Mouse (Mus musculus) hindbrain, embryonic 14.5 days (tissue): ENCODE data around the gene Tmem120a. TPM values are rescaled to one million over a fixed set of nuclear protein-coding genes. Genes with fewer than 3 reads are reported as not detected.

ENCODE experiments used
- ATAC-seq: fragments of 200-750 bp; cut with Nextera tagmentation; 2 replicates; pipeline ENCODE4 v1.8.0; 2017; ENCODE audit warnings: moderate number of reproducible peaks, mild to moderate bottlenecking, moderate TSS enrichment, moderate library complexity; ENCODE audit not compliant: low FRiP score
- DNase-seq: peaks from one replicate; pipeline ENCODE4 v3.0.0-alpha.2; 2015; ENCODE audit warnings: low spot score
- H3K27ac ChIP-seq: fragments of 300-500 bp; sonication (generic); 2 replicates; pipeline ENCODE4 v1.5.1; 2014; ENCODE audit warnings: mild to moderate bottlenecking, moderate library complexity
- H3K27me3 ChIP-seq: fragments of 300-500 bp; sonication (generic); 2 replicates; pipeline ENCODE4 v1.6.1; 2014; ENCODE audit warnings: mild to moderate bottlenecking, low read length, mixed read lengths; ENCODE audit not compliant: control insufficient read depth, insufficient read depth
- H3K36me3 ChIP-seq: fragments of 300-500 bp; sonication (generic); replicated peaks from 2 replicates; pipeline ENCODE4 v1.6.1; 2014; ENCODE audit not compliant: control insufficient read depth, insufficient read depth
- H3K4me1 ChIP-seq: fragments of 300-500 bp; sonication (generic); replicated peaks from 2 replicates; pipeline ENCODE4 v1.6.1; 2014; ENCODE audit warnings: antibody characterized with exemption, low read length, mixed read lengths; ENCODE audit not compliant: control insufficient read depth, insufficient read depth
- H3K4me2 ChIP-seq: fragments of 300-500 bp; sonication (generic); replicated peaks from 2 replicates; pipeline ENCODE4 v1.6.1; 2014; ENCODE audit warnings: mild to moderate bottlenecking, moderate library complexity
- H3K4me3 ChIP-seq: fragments of 300-500 bp; sonication (generic); replicated peaks from 2 replicates; pipeline ENCODE4 v1.5.1; 2014; ENCODE audit warnings: mild to moderate bottlenecking, low read length
- H3K9ac ChIP-seq: fragments of 300-500 bp; sonication (generic); 2 replicates; pipeline ENCODE4 v1.6.1; 2014
- H3K9me3 ChIP-seq: fragments of 300-500 bp; sonication (generic); 2 replicates; pipeline ENCODE4 v1.6.1; 2016; ENCODE audit warnings: low read length; ENCODE audit not compliant: control insufficient read depth
- WGBS: fragments of 180-500 bp; shearing (Covaris S2); extraction: QIAGEN DNeasy Blood & Tissue Kit; methylation state at CpG from one replicate; pipeline ENCODE4 v1.1.7; 2014; 5-methylcytosine and 5-hydroxymethylcytosine counted together
- polyA plus RNA-seq: library from polyadenylated mRNA; unstranded; fragments of >200 nt; fragmentation: Nextera tagmentation; extraction: Ambion mirVana; gene quantifications from 2 replicates; pipeline ENCODE4 v1.2.1, GENCODE M21; 2014

Gene Tmem120a
- polyA plus RNA-seq, 1 experiment from 2014 or later: 89.0 TPM

DNA sequence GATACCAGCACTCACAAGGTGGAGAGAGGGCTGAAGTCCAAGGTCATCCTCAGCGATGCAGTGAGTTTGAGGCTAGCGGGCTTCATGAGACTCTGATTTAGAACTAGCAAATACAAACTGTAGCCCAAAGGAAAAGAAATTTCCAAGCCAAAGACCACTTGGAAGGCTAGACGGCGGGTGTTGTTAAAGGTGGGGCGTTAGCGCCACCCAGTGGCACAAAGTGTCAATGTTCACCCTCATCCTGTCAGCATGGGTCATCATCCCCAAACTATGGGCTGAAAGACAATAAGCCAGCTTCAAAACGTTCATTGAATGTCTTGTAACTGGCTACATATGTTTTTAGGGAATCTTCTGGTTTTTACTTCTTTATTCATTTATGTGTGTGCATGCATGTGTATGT, 19.3 kb upstream of the Tmem120a start:
- no peak for ATAC-seq

DNA sequence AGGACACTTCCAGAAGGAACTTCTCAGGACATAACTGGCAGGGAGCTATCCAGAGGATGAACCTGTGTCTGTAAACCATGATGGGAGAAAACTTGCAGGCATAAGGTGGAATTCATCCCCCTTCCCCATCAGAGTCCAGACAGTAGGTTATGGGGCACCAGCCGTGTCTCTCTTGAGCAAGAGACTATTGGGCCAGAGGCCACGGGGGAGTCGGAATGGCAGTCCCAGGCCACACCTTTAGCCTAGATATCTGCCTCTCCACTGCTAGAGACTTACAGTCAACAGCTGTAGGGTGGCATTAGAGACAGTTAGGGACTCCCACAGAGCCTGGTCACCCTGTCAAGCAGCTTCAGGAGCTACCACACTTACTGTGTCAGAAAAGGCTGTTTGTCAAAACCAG, 17.6 kb upstream of the Tmem120a start:
- no peak overlapping the region for H3K9ac ChIP-seq
- no peaks in the 10 kb centered on the region for H3K36me3 ChIP-seq
- no peak for ATAC-seq
- no peaks in the 10 kb centered on the region for H3K27me3 ChIP-seq
- 86% methylated on average over 3 of the region's 3 CpGs for WGBS
- H3K9me3 ChIP-seq: no peaks in the 10 kb centered on the region
- H3K4me1 ChIP-seq: no peaks in the 10 kb centered on the region
- no peak overlapping the region for H3K27ac ChIP-seq
- no peak overlapping the region for H3K4me2 ChIP-seq
- no peak overlapping the region for H3K4me3 ChIP-seq
- no peak for DNase-seq

More for the DNA sequence above, 19.3 kb upstream of the Tmem120a start:
- Histone ChIP-seq H3K4me1 (no peaks in the 10 kb centered on the region), H3K27ac (no peak overlapping the region), H3K4me3 (no peak overlapping the region), H3K4me2 (no peak overlapping the region), H3K36me3 (no peaks in the 10 kb centered on the region), H3K9ac (no peak overlapping the region), H3K9me3 (no peaks in the 10 kb centered on the region), H3K27me3 (no peaks in the 10 kb centered on the region)
- DNase-seq: peak; percentile 93
- WGBS: 3% methylated on average over 7 of the region's 7 CpGs

DNA sequence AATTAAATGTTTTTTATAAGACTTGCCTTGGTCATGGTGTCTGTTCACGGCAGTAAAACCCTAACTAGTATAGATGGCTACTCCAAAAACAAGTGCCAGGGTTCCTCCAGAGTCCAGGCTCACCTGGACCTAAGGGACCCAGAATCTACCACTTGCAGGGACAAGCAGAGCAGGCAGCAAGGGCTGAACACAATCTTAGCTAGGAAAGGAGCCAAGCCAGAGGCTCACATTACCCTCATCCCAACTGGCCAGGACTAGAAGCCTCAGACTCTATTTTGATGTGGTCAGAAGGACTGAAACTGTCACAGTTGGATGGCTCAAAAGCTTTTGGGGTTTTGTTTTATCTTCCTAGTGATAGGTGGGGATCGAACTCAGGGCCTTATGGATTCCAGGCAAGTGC, 7.3 kb upstream of the Tmem120a start:
- Histone ChIP-seq H3K36me3 (no peaks in the 10 kb centered on the region), H3K4me3 (no peak overlapping the region), H3K4me2 (no peak overlapping the region), H3K4me1 (no peaks in the 10 kb centered on the region), H3K27ac (no peak overlapping the region), H3K9me3 (0 out of 2 replicates have a peak, but pooled peaks cover 5% of the 10 kb centered on the region), H3K27me3 (no peaks in the 10 kb centered on the region), H3K9ac (no peak overlapping the region)
- DNase-seq: no peak
- ATAC-seq: no peak
- 85% methylated on average over 2 of the region's 2 CpGs for WGBS

DNA sequence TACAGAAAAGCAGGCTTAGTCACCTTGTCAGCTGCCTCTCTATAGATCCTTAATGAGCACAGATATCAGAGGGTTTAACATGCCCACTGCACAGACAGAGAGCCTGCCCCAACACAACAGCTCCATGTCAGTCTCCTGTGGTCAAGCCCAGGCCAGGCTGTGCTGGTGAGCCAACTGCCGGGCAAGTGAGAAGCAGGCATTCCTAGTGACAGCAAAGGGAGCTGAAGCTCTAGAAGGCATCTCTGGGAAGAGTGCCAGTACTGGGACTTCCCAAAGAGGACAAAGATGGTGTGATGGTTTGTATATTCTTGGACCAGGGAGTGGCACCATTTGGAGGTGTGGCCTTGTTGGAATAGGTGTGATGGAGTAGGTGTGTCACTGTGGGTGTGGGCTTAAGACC, 6.8 kb upstream of the Tmem120a start:
- no peaks in the 10 kb centered on the region for H3K4me1 ChIP-seq
- no peak for DNase-seq
- H3K36me3 ChIP-seq: no peaks in the 10 kb centered on the region
- H3K4me2 ChIP-seq: no peak overlapping the region
- 0 out of 2 replicates have a peak, but pooled peaks cover 5% of the 10 kb centered on the region for H3K9me3 ChIP-seq
- no peak for ATAC-seq
- H3K27me3 ChIP-seq: no peaks in the 10 kb centered on the region
- WGBS: 80% methylated on average over 1 of the region's 1 CpGs
- no peak overlapping the region for H3K9ac ChIP-seq
- no peak overlapping the region for H3K4me3 ChIP-seq
- H3K27ac ChIP-seq: no peak overlapping the region

DNA sequence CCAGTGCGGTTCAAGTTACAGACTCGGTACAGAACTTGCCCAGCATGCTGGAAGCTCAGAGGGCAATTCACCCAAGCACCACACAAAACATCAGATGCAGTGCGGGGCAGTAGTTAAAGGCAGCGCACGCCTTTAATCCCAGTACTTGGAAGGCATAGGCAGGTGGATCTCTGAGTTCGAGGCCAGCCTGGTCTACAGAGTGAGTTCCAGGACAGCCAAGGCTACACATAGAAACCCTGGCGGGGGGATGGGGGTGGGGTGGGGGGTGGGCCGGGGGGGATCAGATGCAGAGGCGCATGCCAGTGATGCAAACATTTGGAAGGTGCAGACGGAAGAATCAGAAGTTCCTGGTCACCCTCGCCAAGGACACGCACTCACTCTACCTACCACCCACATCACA, 494 bp upstream of the Tmem120a start:
- peaks cover 17% of the 10 kb centered on the region for H3K36me3 ChIP-seq
- H3K9me3 ChIP-seq: 0 out of 2 replicates have a peak, but pooled peaks cover 5% of the 10 kb centered on the region
- ATAC-seq (no peak), DNase-seq (no peak)
- H3K4me2 ChIP-seq: peak overlapping the region; percentile 88
- peak overlapping the region; percentile 90 for H3K9ac ChIP-seq
- H3K4me3 ChIP-seq: peak overlapping the region; percentile 92
- 0 out of 2 replicates have a peak overlapping the region, but pooled peaks have one; percentile 69 for H3K27ac ChIP-seq
- peaks cover 15% of the 10 kb centered on the region for H3K4me1 ChIP-seq
- 19% methylated on average over 12 of the region's 12 CpGs for WGBS
- H3K27me3 ChIP-seq: no peaks in the 10 kb centered on the region

DNA sequence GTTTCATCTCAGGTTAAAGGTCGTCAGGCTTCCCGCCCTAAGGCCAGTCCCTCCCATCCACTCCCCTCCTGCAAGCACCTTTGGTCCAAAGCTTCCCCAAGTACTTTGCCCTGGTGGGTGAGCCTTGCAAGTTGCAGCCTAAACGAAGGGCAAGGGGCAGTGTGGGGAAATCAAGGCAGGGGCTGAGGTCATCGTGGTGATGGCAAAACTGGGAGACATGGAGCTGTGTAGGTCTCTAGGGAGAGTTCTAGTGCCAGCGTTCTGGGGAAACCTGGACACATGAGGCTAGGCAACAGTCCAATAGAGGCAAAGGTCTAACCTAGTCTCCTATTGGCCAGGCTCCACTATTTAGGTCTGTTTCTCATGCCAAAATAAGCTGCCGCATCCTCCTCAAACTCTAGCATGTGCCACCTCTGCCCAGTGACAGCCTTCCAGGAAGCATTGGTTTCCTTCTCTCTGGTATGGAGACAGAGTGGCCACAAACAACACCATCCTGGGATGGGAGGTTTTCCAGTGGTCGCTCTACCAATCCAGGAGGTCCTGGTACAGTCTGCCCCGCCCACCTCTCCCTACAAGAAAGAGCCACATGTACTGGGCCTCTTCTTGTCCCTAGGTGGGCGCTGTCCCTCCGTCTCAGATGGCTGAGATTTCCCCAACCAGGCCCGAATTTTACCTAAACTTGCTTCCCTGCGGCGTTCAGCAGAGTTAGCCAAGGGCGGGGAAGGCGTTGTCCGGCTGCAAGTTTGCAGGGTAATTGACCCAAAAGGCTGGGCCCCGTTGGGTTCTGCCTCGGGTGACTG, 1.1 kb downstream of the Tmem120a start:
- Histone ChIP-seq H3K27ac (no peak overlapping the region), H3K9me3 (0 out of 2 replicates have a peak, but pooled peaks cover 5% of the 10 kb centered on the region), H3K36me3 (peaks cover 29% of the 10 kb centered on the region), H3K27me3 (no peaks in the 10 kb centered on the region), H3K4me2 (peak overlapping the region; percentile 88), H3K4me3 (peak overlapping the region; percentile 92), H3K9ac (peak overlapping the region; percentile 90), H3K4me1 (peaks cover 15% of the 10 kb centered on the region)
- DNase-seq: peak; percentile 48
- 22% methylated on average over 18 of the region's 18 CpGs for WGBS
- ATAC-seq: peak; percentile 63

DNA sequence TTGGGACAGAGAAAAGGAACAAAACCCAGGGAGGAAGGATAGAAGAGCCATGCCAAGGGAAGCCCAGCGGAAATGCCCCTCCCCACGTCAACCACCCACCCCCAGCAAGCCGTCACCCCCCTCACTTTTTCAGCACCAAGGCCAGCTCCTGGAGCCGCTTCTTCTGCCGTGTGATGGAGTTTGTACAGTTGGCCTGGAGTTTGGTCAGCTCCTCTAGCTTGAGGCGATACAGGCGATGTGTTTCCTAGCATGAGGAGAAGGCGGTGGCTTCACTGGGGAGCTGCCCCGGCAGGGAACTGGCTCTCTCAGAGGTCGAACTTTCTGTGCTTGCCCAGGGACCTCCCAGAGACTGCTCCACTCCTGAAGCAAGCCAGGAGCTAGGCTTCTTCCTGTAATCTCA, 2.1 kb downstream of the Tmem120a start:
- ATAC-seq (no peak), DNase-seq (no peak)
- H3K4me1 ChIP-seq: peaks cover 15% of the 10 kb centered on the region
- no peak overlapping the region for H3K9ac ChIP-seq
- H3K9me3 ChIP-seq: no peaks in the 10 kb centered on the region
- H3K27me3 ChIP-seq: no peaks in the 10 kb centered on the region
- no peak overlapping the region for H3K4me2 ChIP-seq
- H3K4me3 ChIP-seq: no peak overlapping the region
- H3K36me3 ChIP-seq: peaks cover 38% of the 10 kb centered on the region
- H3K27ac ChIP-seq: no peak overlapping the region
- 71% methylated on average over 10 of the region's 10 CpGs for WGBS

DNA sequence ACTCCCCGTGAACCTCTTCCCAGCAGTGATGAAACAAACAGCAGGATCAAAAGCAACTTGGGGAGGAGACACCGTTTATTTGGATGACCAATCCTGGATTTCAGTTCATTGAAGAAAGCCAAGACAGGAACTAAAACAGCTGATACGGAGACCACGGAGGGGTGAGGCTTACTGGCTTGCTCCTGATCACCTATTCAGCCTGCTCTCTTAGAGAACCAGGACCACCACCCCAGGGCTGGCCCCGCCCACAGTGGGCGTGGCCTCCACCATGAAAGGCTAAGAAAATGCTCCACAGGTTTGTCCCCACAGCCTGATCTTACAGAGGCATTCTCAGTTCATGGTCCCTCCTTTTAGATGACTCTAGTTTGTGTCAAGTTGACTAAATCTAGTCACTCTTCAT, 6.0 kb downstream of the Tmem120a start:
- Histone ChIP-seq H3K9ac (no peak overlapping the region), H3K36me3 (peaks cover 77% of the 10 kb centered on the region), H3K27ac (no peak overlapping the region), H3K4me3 (no peak overlapping the region), H3K4me2 (no peak overlapping the region), H3K27me3 (no peaks in the 10 kb centered on the region), H3K9me3 (no peaks in the 10 kb centered on the region), H3K4me1 (peaks cover 7% of the 10 kb centered on the region)
- ATAC-seq: no peak
- WGBS: 34% methylated on average over 6 of the region's 6 CpGs
- no peak for DNase-seq

DNA sequence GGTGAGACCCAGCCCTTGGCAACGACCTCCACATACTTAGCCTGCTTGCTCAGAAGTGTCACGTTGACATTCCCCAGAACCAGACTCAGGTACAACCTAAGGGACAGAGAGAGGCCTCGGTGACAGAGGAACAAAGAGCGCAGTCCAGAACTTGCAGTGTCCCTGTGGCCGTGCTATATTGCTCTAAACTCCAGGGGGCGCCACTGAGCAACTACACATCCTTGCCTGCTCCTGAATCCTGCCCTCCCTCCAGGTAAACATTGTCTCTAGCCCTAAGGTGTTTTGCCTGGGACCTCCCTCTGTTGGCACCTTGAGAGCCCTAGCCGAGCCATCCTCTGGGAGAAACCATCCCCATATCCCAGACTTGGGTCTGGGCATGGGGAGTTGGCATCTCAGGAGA, 7.1 kb downstream of the Tmem120a start:
- H3K4me3 ChIP-seq: no peak overlapping the region
- H3K9me3 ChIP-seq: no peaks in the 10 kb centered on the region
- DNase-seq (no peak), ATAC-seq (no peak)
- no peaks in the 10 kb centered on the region for H3K4me1 ChIP-seq
- no peak overlapping the region for H3K27ac ChIP-seq
- no peaks in the 10 kb centered on the region for H3K27me3 ChIP-seq
- no peak overlapping the region for H3K4me2 ChIP-seq
- 85% methylated on average over 7 of the region's 7 CpGs for WGBS
- no peak overlapping the region for H3K9ac ChIP-seq
- H3K36me3 ChIP-seq: peaks cover 88% of the 10 kb centered on the region
